Mouse (Mus musculus): ENCODE results near the gene Pkn2.

Pkn2 gene

GRCm38 (mm10) chr3:142743973-142744898 is 137.6 kb downstream of the Pkn2 start:
- DNase-seq (ENCODE audit: low spot score in 2 of 2) = no peak
